Mouse (Mus musculus) small intestine, adult 2 months (tissue): Measurements from ENCODE around the gene Cog2. TPM values are rescaled to one million over a fixed set of nuclear protein-coding genes. Genes with fewer than 3 reads are reported as not detected.

Experiments
- H3K27ac ChIP-seq: fragments of 200-500 bp; 2 replicates; pipeline ENCODE4 v1.5.1; 2012; ENCODE audit warnings: low read depth, low read length, control low read depth, inconsistent platforms; ENCODE audit not compliant: insufficient read depth
- H3K27me3 ChIP-seq: fragments of 200-500 bp; 2 replicates; pipeline ENCODE4 v1.6.1; 2012; ENCODE audit warnings: mild to moderate bottlenecking, moderate library complexity, low read length, inconsistent platforms; ENCODE audit not compliant: control insufficient read depth, insufficient read depth
- H3K36me3 ChIP-seq: fragments of 200-500 bp; 2 replicates; pipeline ENCODE4 v1.6.1; 2012; ENCODE audit warnings: mild to moderate bottlenecking, low read length, control low read depth, inconsistent platforms; ENCODE audit not compliant: control insufficient read depth, insufficient read depth
- H3K4me1 ChIP-seq: fragments of 200-500 bp; 2 replicates; pipeline ENCODE4 v1.6.1; 2012; ENCODE audit warnings: low read length, inconsistent platforms, mixed read lengths; ENCODE audit not compliant: control insufficient read depth, insufficient read depth, insufficient read length
- H3K4me3 ChIP-seq: fragments of 200-500 bp; 2 replicates; pipeline ENCODE4 v1.5.1; 2012; ENCODE audit warnings: low read depth, mild to moderate bottlenecking, control low read depth, inconsistent platforms, low read length, moderate library complexity
- CTCF ChIP-seq: fragments of 200-500 bp; IDR thresholded peaks from 2 replicates; pipeline ENCODE4 v1.5.1; 2012; ENCODE audit warnings: low read depth, mild to moderate bottlenecking, control low read depth, inconsistent platforms, low read length, moderate library complexity, mixed read lengths; ENCODE audit not compliant: insufficient replicate concordance, insufficient read length; ENCODE audit errors: extremely low read depth
- POLR2A ChIP-seq: fragments of 200-500 bp; IDR thresholded peaks from 2 replicates; pipeline ENCODE4 v1.6.1; 2012; ENCODE audit warnings: low read depth, mild to moderate bottlenecking, control low read depth, inconsistent platforms, low read length, moderate library complexity
- WGBS: fragments of 180-500 bp; shearing (Covaris S2); methylation state at CpG from one replicate; pipeline ENCODE4 v1.1.7; 2018; 5-methylcytosine and 5-hydroxymethylcytosine counted together
- polyA plus RNA-seq: library from polyadenylated mRNA; depleted of rRNA; stranded (reverse); fragments of >200 nt; gene quantifications from 2 replicates; pipeline ENCODE4 v1.2.3, GENCODE M21; 2012; rRNA removed

Gene Cog2
- 8.3 and 14.7 TPM in 2 replicates for polyA plus RNA-seq

DNA sequence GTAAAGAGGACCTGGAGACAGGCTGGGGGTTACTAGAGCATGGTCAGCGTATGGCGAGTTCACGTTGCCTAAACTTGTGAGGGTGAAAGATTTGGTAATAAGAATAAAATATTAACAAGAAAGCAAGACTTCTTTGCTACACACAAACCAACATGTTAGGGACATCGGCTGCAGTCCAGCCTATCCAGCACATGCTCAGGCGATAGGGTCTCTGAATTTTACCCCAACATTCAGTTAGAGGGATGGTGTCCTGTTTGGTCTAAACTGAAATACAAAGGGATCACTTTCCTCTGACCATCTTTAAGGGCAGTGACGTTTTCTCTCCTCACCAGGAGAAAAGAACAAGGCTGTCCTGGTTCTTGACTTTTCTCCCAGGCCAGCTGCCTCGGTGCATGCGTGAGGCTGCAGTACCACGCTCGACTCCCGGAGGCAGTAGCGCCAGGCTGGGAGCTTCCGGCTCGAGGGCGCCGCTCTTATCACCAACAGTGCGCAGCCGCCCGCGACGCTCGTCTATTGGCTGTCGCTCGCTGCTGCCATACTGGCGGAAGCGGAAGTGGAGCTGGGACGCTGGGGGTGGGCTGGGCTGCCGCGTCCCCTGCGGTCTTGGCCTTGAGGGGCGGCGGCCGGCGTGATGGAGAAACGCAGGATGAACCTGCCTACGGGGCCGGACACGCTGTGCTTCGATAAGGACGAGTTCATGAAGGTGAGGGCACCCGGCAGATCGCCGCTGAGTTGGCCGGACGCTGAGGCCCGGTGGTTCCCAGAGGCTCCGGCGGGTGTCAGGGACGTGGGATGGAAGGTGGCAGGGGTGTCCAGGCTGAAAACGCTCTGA, at the start of gene Cog2:
Gene Cog2, plus strand, starts transcription at position 519 of the 832 bp plus-strand sequence.
- 10% methylated on average over 50 of the region's 50 CpGs for WGBS
- H3K4me3 ChIP-seq = peak within 1 kb of the TSS; percentile 93
- H3K4me1 ChIP-seq = peaks cover 13% of the 10 kb centered on the region; the same call in 1 of the 2 replicates
- TF ChIP-seq POLR2A = peak; percentile 58; the same call in 1 of the 2 replicates
- peak; percentile 79 for TF ChIP-seq CTCF
- H3K36me3 ChIP-seq = peaks cover 4% of the 10 kb centered on the region; the same call in 1 of the 2 replicates
- H3K27ac ChIP-seq = no peak within 1 kb of the TSS
- H3K27me3 ChIP-seq = no peaks in the 10 kb centered on the region

DNA sequence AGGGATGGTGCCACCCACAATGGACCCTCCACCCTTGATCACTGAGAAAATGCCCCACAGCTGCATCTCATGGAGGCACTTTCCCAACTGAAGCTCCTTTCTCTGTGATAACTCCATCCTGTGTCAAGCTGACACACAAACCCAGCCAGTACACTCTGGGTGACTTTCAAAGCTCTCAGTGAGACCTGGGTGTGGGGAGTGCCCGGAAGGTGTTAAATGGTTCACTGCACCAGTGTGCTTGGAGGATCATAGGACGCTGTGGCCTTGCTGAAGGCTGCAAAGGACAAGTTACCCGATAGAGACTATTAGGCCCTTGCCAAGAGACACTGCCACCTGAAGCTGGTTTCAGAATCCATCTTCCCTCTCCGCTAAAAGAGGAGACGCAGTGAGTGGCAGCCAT, 44.9 kb upstream of the Cog2 start:
- Histone ChIP-seq H3K4me1 (no peaks in the 10 kb centered on the region), H3K27ac (no peak overlapping the region), H3K36me3 (no peaks in the 10 kb centered on the region), H3K27me3 (no peaks in the 10 kb centered on the region), H3K4me3 (no peak overlapping the region)
- WGBS = 82% methylated on average over 5 of the region's 5 CpGs
- TF ChIP-seq CTCF (no peak), POLR2A (no peak)

DNA sequence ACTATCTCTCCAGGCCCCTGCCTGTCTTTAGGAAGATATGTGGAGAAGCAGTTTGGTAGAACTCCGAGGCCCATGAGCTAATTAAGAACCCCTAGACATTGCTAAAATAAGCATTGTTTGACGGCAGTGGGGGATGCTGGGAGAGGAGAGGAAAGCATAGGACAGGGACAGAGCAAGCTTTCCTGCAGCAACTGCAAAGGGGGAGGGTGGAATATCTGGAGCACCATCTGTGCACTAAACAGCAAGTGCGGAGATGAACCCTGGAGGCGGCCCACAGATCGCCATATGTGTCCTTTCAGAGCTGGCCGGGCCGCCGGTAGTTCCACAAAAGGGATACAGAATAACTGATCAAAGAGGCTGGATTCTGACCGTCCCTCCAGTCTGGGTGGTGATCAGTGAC, 43.9 kb upstream of the Cog2 start:
- TF ChIP-seq POLR2A (no peak), CTCF (no peak)

GRCm38 (mm10) chr8:124479251-124479650, 41.3 kb upstream of the Cog2 start:
- Histone ChIP-seq H3K4me1 (no peaks in the 10 kb centered on the region), H3K27ac (no peak overlapping the region), H3K27me3 (no peaks in the 10 kb centered on the region), H3K36me3 (no peaks in the 10 kb centered on the region), H3K4me3 (no peak overlapping the region)
- 53% methylated on average over 3 of the region's 3 CpGs for WGBS
- TF ChIP-seq CTCF (no peak), POLR2A (no peak)

More for the DNA sequence above, 43.9 kb upstream of the Cog2 start:
- Histone ChIP-seq H3K27ac (no peak overlapping the region), H3K4me1 (no peaks in the 10 kb centered on the region), H3K4me3 (no peak overlapping the region), H3K36me3 (no peaks in the 10 kb centered on the region), H3K27me3 (no peaks in the 10 kb centered on the region)
- WGBS = 78% methylated on average over 9 of the region's 9 CpGs

GRCm38 (mm10) chr8:124480321-124480720, 40.2 kb upstream of the Cog2 start:
- no peak for TF ChIP-seq CTCF
- TF ChIP-seq POLR2A = no peak
- Histone ChIP-seq H3K36me3 (no peaks in the 10 kb centered on the region), H3K27me3 (no peaks in the 10 kb centered on the region), H3K27ac (no peak overlapping the region), H3K4me1 (no peaks in the 10 kb centered on the region), H3K4me3 (no peak overlapping the region)
- 76% methylated on average over 8 of the region's 8 CpGs for WGBS

GRCm38 (mm10) chr8:124482790-124483189, 37.8 kb upstream of the Cog2 start:
- 88% methylated on average over 2 of the region's 2 CpGs for WGBS
- no peaks in the 10 kb centered on the region for H3K4me1 ChIP-seq

GRCm38 (mm10) chr8:124483356-124484115, 37.0 kb upstream of the Cog2 start:
- Histone ChIP-seq H3K4me1 (no peaks in the 10 kb centered on the region), H3K36me3 (no peaks in the 10 kb centered on the region), H3K4me3 (no peak overlapping the region), H3K27ac (no peak overlapping the region), H3K27me3 (no peaks in the 10 kb centered on the region)
- no peak for TF ChIP-seq POLR2A
- WGBS = 69% methylated on average over 7 of the region's 7 CpGs

More at GRCm38 (mm10) chr8:124482790-124483189, 37.8 kb upstream of the Cog2 start:
- Histone ChIP-seq H3K4me3 (no peak overlapping the region), H3K27ac (no peak overlapping the region), H3K27me3 (no peaks in the 10 kb centered on the region), H3K36me3 (no peaks in the 10 kb centered on the region)
- TF ChIP-seq POLR2A (no peak), CTCF (no peak)
